Mouse (Mus musculus): ENCODE data around the gene Bik.

DNA sequence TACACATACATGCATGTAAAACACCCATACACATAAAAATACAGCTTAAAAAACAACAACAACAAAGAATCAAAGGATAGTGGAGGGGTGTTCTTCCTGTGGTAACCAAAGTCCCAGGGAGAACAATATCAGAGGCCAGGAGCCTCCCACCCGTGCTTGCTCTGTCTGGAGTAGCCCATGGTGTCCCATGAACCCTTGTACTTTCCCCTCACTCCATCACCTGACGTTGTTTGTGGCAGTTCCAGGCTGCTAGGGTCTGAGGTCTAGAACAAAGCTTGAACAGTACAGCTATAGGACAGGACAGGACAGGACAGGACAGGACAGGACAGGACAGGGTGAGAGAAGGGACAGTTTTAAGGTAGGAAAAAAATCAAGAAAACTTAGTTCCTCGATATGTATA lies 48.6 kb upstream of the Bik start:
- TF ChIP-seq CTCF (IDR thresholded peaks at IDR 0.05; ENCODE audit: low read depth): no peak
- TF ChIP-seq EP300 (IDR thresholded peaks at IDR 0.05; ENCODE audit: low read depth): no peak

Data from liver, postnatal 0 days (tissue).